Mouse (Mus musculus) layer of hippocampus, postnatal 36 days (tissue): ENCODE measurements around the gene Prss47. TPM values are rescaled to one million over a fixed set of nuclear protein-coding genes. Genes with fewer than 3 reads are reported as not detected.

Experiments
- DNase-seq, 2 experiments: peaks; one replicate each; pipeline ENCODE4 v3.0.0; 2022
- total RNA-seq, 2 experiments: library from RNA; stranded (reverse); gene quantifications; 2 replicates each; pipeline ENCODE4 v1.2.3; 2021

Gene Prss47
- not detected for total RNA-seq

- DNase-seq, result no peak
These were observed at the start of gene Prss47 for GRCm38 (mm10) chr13:65052660-65053059. Prss47 (minus strand) TSS chr13:65052760.

GRCm38 (mm10) chr13:65101232-65101631, 48.7 kb upstream of the Prss47 start:
- no peak for DNase-seq

GRCm38 (mm10) chr13:65100678-65101077, 48.1 kb upstream of the Prss47 start:
- DNase-seq, result no peak

- DNase-seq, result no peak
These were observed 44.5 kb upstream of the Prss47 start for GRCm38 (mm10) chr13:65097018-65097417.

- DNase-seq, result no peak
These were observed 43.4 kb upstream of the Prss47 start for GRCm38 (mm10) chr13:65095923-65096322.

- no peak for DNase-seq
These were observed 17.4 kb upstream of the Prss47 start for GRCm38 (mm10) chr13:65069969-65070368.

- DNase-seq, result no peak
These were observed 17.5 kb downstream of the Prss47 start for GRCm38 (mm10) chr13:65035057-65035456.

GRCm38 (mm10) chr13:65032758-65033157, 19.8 kb downstream of the Prss47 start, which contains the start of gene Spata31d1c:
Spata31d1c (plus strand) TSS chr13:65033058.
- DNase-seq, result no peak

- no peak for DNase-seq
These were observed 41.4 kb downstream of the Prss47 start for GRCm38 (mm10) chr13:65011052-65011738.

- DNase-seq, result no peak
These were observed 44.6 kb downstream of the Prss47 start for GRCm38 (mm10) chr13:65007971-65008370.

GRCm38 (mm10) chr13:65006760-65007159, 45.8 kb downstream of the Prss47 start:
- no peak for DNase-seq

GRCm38 (mm10) chr13:65005414-65005813, 47.1 kb downstream of the Prss47 start:
- DNase-seq, result no peak

Other genes starting within 250 kb of the Prss47 start
- 1 to 10 TPM; 2.0 to 2.7 TPM for gene Cntnap3, start 148.8 kb downstream of the Prss47 start, total RNA-seq
- gene Spata31, start 135.4 kb downstream of the Prss47 start, total RNA-seq, result not detected
- gene Spata31d1c, start 19.7 kb downstream of the Prss47 start, total RNA-seq, result not detected
- gene Mfsd14b, start 60.2 kb upstream of the Prss47 start, total RNA-seq, result 10 to 100 TPM; 44.6 to 47.3 TPM
- not detected for gene Olfr465-ps1, start 85.3 kb upstream of the Prss47 start, total RNA-seq
- not detected for gene Olfr466, start 97.5 kb upstream of the Prss47 start, total RNA-seq
- not detected for gene Nlrp4f, start 153.2 kb upstream of the Prss47 start, total RNA-seq
- gene Gm10775, start 206.8 kb upstream of the Prss47 start, total RNA-seq, result under 1 TPM in 1 of 2 experiments, not detected in 1; 0.30 TPM
- gene Zfp369, start 226.1 kb upstream of the Prss47 start, total RNA-seq, result 10 to 100 TPM; 71.2 to 82.8 TPM